In genomic region chr13:56806776-56807490, GRCm38 (mm10) we compare ENCODE assay signal across 7 mouse cellular contexts. TPM values are rescaled to one million over a fixed set of nuclear protein-coding genes. Genes with fewer than 3 reads are reported as not detected.
DNase-seq lines count a peak whose midpoint lies in the region; ATAC-seq and TF ChIP-seq lines count a peak whose summit lies in the region.

No protein-coding gene starts in this region.

- peaks cover 4% of the 10 kb centered on the region; the same call in 1 of the 2 replicates for H3K4me1 ChIP-seq in embryonic facial prominence, embryonic 12.5 days
- H3K4me1 ChIP-seq in heart, adult 2 months (ENCODE audit: control insufficient read depth, insufficient read depth, low read length), result peaks cover 3% of the 10 kb centered on the region; the same call in 1 of the 2 replicates
- no peaks in the 10 kb centered on the region for H3K4me1 ChIP-seq in kidney, adult 2 months (ENCODE audit: control insufficient read depth, insufficient read depth, low read length)
- H3K4me1 ChIP-seq in limb, embryonic 11.5 days (ENCODE audit: control insufficient read depth, insufficient read depth, low read length), result no peaks in the 10 kb centered on the region
- H3K4me1 ChIP-seq in midbrain, embryonic 14.5 days (ENCODE audit: control insufficient read depth, insufficient read depth, low read length), result no peaks in the 10 kb centered on the region

- 0 out of 2 replicates have a peak, but pooled peaks cover 4% of the 10 kb centered on the region for H3K27me3 ChIP-seq in embryonic facial prominence, embryonic 12.5 days
- no peaks in the 10 kb centered on the region; the same call in 1 of the 2 replicates for H3K27me3 ChIP-seq in heart, adult 2 months (ENCODE audit: control insufficient read depth, insufficient read depth, low read length)
- no peaks in the 10 kb centered on the region for H3K27me3 ChIP-seq in kidney, adult 2 months (replicated peaks; ENCODE audit: control insufficient read depth, insufficient read depth, low read length)
- no peaks in the 10 kb centered on the region for H3K27me3 ChIP-seq in limb, embryonic 11.5 days (ENCODE audit: control insufficient read depth, insufficient read depth, low read length)
- H3K27me3 ChIP-seq in midbrain, embryonic 14.5 days (ENCODE audit: control insufficient read depth, insufficient read depth, low read length), result no peaks in the 10 kb centered on the region

- DNase-seq in adrenal gland, postnatal 36 days, result peak; percentile 95 to 96
- peak; percentile 83 to 90 for DNase-seq in heart, adult 2 months
- peak; percentile 88 for DNase-seq in kidney, adult 2 months
- peak; percentile 96 for DNase-seq in limb, embryonic 11.5 days (ENCODE audit: low spot score)
- DNase-seq in midbrain, embryonic 14.5 days, result peak; percentile 97
- DNase-seq in spleen, postnatal 14 days (ENCODE audit: low spot score in 2 of 2), result peak; percentile 34 to 61

- H3K9me3 ChIP-seq in embryonic facial prominence, embryonic 12.5 days, result no peaks in the 10 kb centered on the region
- H3K9me3 ChIP-seq in limb, embryonic 11.5 days (ENCODE audit: control insufficient read depth, low read length), result no peaks in the 10 kb centered on the region
- no peaks in the 10 kb centered on the region for H3K9me3 ChIP-seq in midbrain, embryonic 14.5 days (ENCODE audit: control insufficient read depth, low read length)

- TF ChIP-seq POLR2A in heart, adult 2 months (IDR thresholded peaks at IDR 0.05; ENCODE audit: insufficient read depth, low read depth, low read length), result no peak
- TF ChIP-seq POLR2A in kidney, adult 2 months (IDR thresholded peaks at IDR 0.05; ENCODE audit: low read depth, low read length), result no peak

- intact Hi-C loops in heart, adult 2 months (cut with DNase I), result loop anchor here (1.0 to 5.0 kb wide), 2 partner anchors 125 to 453 kb away; no protein-coding TSS in a partner anchor

- no peak for ATAC-seq in embryonic facial prominence, embryonic 12.5 days (ENCODE audit: insufficient number of reproducible peaks, insufficient read depth, low FRiP score, low TSS enrichment)
- peak; percentile 67; the same call in 1 of the 2 replicates for ATAC-seq in limb, embryonic 11.5 days (ENCODE audit: insufficient number of reproducible peaks, low FRiP score, low TSS enrichment, low read depth)
- no peak; the same call in 1 of the 2 replicates for ATAC-seq in midbrain, embryonic 14.5 days (ENCODE audit: low FRiP score, low TSS enrichment)

- peak; percentile 80; the same call in 1 of the 2 replicates for TF ChIP-seq EP300 in heart, adult 2 months (IDR thresholded peaks at IDR 0.05; ENCODE audit: insufficient read depth, low read depth, low read length)

- H3K4me2 ChIP-seq in embryonic facial prominence, embryonic 12.5 days (replicated peaks), result peak overlapping the region; percentile 48
- H3K4me2 ChIP-seq in limb, embryonic 11.5 days (ENCODE audit: low read depth, severe bottlenecking), result peak overlapping the region; percentile 47
- H3K4me2 ChIP-seq in midbrain, embryonic 14.5 days (ENCODE audit: low read length), result peak overlapping the region; percentile 49

- H3K36me3 ChIP-seq in embryonic facial prominence, embryonic 12.5 days, result no peaks in the 10 kb centered on the region
- H3K36me3 ChIP-seq in heart, adult 2 months (ENCODE audit: control insufficient read depth, insufficient read depth, low read length), result no peaks in the 10 kb centered on the region
- no peaks in the 10 kb centered on the region for H3K36me3 ChIP-seq in kidney, adult 2 months (ENCODE audit: control insufficient read depth, insufficient read depth, low read length)
- no peaks in the 10 kb centered on the region for H3K36me3 ChIP-seq in limb, embryonic 11.5 days (ENCODE audit: control insufficient read depth, insufficient read depth, low read length)
- no peaks in the 10 kb centered on the region for H3K36me3 ChIP-seq in midbrain, embryonic 14.5 days (ENCODE audit: control insufficient read depth, insufficient read depth, low read length)

- no peak; the same call in 1 of the 2 replicates for TF ChIP-seq CTCF in heart, adult 2 months (IDR thresholded peaks at IDR 0.05)
- peak; percentile 90 for TF ChIP-seq CTCF in kidney, adult 2 months (conservative IDR thresholded peaks at IDR 0.05; ENCODE audit: insufficient read depth, insufficient read length, low read depth, low read length)

- H3K9ac ChIP-seq in embryonic facial prominence, embryonic 12.5 days, result no peak overlapping the region
- H3K9ac ChIP-seq in heart, adult 2 months (ENCODE audit: low read depth, low read length), result 0 out of 2 replicates have a peak overlapping the region, but pooled peaks have one; percentile 4
- H3K9ac ChIP-seq in limb, embryonic 11.5 days (ENCODE audit: low read length), result no peak overlapping the region; the same call in 1 of the 2 replicates
- no peak overlapping the region; the same call in 1 of the 2 replicates for H3K9ac ChIP-seq in midbrain, embryonic 14.5 days (replicated peaks; ENCODE audit: low read length)

- peak overlapping the region; percentile 27 for H3K4me3 ChIP-seq in embryonic facial prominence, embryonic 12.5 days
- peak overlapping the region; percentile 31; the same call in 1 of the 2 replicates for H3K4me3 ChIP-seq in heart, adult 2 months
- peak overlapping the region; percentile 11; the same call in 1 of the 2 replicates for H3K4me3 ChIP-seq in kidney, adult 2 months (ENCODE audit: insufficient read depth, low read depth, low read length)
- H3K4me3 ChIP-seq in limb, embryonic 11.5 days (ENCODE audit: low read depth, low read length), result no peak overlapping the region
- 0 out of 2 replicates have a peak overlapping the region, but pooled peaks have one; percentile 4 for H3K4me3 ChIP-seq in midbrain, embryonic 14.5 days (replicated peaks; ENCODE audit: low read depth, low read length)

- no peaks in the 10 kb centered on the region for H3K79me2 ChIP-seq in heart, adult 2 months (replicated peaks; ENCODE audit: control insufficient read depth, insufficient read depth, low read length)

- 8% methylated on average over 27 of the region's 27 CpGs for WGBS in embryonic facial prominence, embryonic 12.5 days
- WGBS in heart, adult 2 months, result 4% methylated on average over 27 of the region's 27 CpGs
- WGBS in kidney, adult 2 months, result 5% methylated on average over 27 of the region's 27 CpGs
- 8% methylated on average over 27 of the region's 27 CpGs for WGBS in limb, embryonic 11.5 days
- WGBS in midbrain, embryonic 14.5 days, result 8% methylated on average over 27 of the region's 27 CpGs

- no peak overlapping the region for H3K27ac ChIP-seq in embryonic facial prominence, embryonic 12.5 days
- H3K27ac ChIP-seq in heart, adult 2 months, result peak overlapping the region; percentile 1; the same call in 1 of the 2 replicates
- no peak overlapping the region for H3K27ac ChIP-seq in kidney, adult 2 months (ENCODE audit: insufficient read depth, low read depth, low read length)
- no peak overlapping the region for H3K27ac ChIP-seq in limb, embryonic 11.5 days (replicated peaks; ENCODE audit: low read depth, low read length)
- no peak overlapping the region for H3K27ac ChIP-seq in midbrain, embryonic 14.5 days (replicated peaks; ENCODE audit: low read depth, low read length)

RNA-seq across cellular contexts. Expression of gene Gm45623, which starts 53.3 kb away (rescaled TPM):
- not detected for total RNA-seq in adrenal gland, postnatal 36 days (2021)
- polyA plus RNA-seq in embryonic facial prominence, embryonic 12.5 days (2016; fragmentation: Nextera tagmentation; extraction: Ambion mirVana), result 0.46 and 0.47 TPM in 2 replicates
- total RNA-seq in heart, adult 2 months (2021), result not detected
- polyA plus RNA-seq in heart, adult 2 months (2012; rRNA removed), result not detected in 2 replicates
- polyA plus RNA-seq in kidney, adult 2 months (2012; rRNA removed), result 0.06 and 0.08 TPM in 2 replicates
- not detected in 2 replicates for polyA plus RNA-seq in limb, embryonic 11.5 days (2014; fragmentation: Nextera tagmentation; extraction: Ambion mirVana)
- polyA plus RNA-seq in midbrain, embryonic 14.5 days (2014; fragmentation: Nextera tagmentation; extraction: Ambion mirVana), result 1.1 and 2.1 TPM in 2 replicates
